Mouse (Mus musculus): ENCODE results near the gene Gm5244. TPM values are rescaled to one million over a fixed set of nuclear protein-coding genes. Genes with fewer than 3 reads are reported as not detected.

The Gm5244 gene
- total RNA-seq, 1 experiment from 2014 or later: 1.9 TPM

DNA sequence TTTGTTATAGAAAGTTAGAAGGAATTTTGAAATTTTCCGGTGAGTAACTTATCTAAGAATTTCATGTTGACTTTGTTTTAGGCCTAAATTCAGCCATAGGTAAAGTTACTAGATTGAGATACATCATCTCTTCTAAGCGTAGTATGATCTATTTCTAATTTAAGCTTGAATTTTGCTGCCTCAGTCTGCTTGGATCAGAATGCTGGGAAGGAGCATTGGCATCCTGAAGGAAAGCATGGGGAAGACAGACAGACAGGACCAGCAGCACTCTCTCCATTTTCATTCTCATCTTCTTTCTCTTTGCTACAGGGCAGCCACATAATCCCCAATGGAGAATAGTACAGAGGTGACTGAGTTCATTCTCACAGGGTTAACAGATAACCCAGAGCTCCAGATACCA lies 37.1 kb downstream of the Gm5244 start, which contains the start of gene Olfr1445:
Gene Olfr1445, plus strand, starts transcription at position 301 of the 400 bp plus-strand sequence.
- ATAC-seq (ENCODE audit: extremely low read depth, insufficient number of reproducible peaks, low FRiP score, poor library complexity, severe bottlenecking): no peak

DNA sequence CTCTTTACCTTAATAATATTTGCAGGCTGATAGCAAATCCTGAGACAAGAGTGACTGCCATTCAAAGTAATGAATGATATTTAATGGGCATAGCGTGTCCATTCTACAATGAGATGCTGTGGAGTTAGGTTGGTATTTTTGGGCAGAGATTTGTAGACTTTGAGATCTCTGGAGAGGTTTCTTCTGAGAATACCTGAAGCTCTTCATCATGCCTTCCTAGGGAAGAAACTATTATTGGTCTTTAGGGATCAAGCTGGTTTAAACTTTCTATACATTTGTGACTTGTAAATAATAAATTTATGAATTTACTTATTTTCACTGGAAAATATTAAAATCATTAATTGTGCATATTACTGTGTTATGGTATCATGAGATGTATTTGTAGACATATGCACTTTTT lies 46.9 kb downstream of the Gm5244 start, which contains the start of gene Olfr1446:
Gene Olfr1446, minus strand, starts transcription at position 101 of the 400 bp plus-strand sequence.
- ATAC-seq (ENCODE audit: extremely low read depth, insufficient number of reproducible peaks, low FRiP score, poor library complexity, severe bottlenecking): no peak

Other genes starting within 250 kb of the Gm5244 start
- gene Gm4952, start 246.7 kb upstream of the Gm5244 start, total RNA-seq (2017): not detected in 2 replicates
- gene Glyat, start 213.4 kb upstream of the Gm5244 start, total RNA-seq (2017): not detected in 2 replicates
- not detected in 2 replicates for gene Olfr1442, start 176.2 kb upstream of the Gm5244 start, total RNA-seq (2017)
- gene Olfr1443, start 168.6 kb upstream of the Gm5244 start, total RNA-seq (2017): not detected in 2 replicates
- gene Keg1, start 150.9 kb upstream of the Gm5244 start, total RNA-seq (2017): not detected in 2 replicates
- 1.4 and 2.2 TPM in 2 replicates for gene Cntf, start 81.0 kb upstream of the Gm5244 start, total RNA-seq (2017)
- 74.2 and 77.0 TPM in 2 replicates for gene Zfp91, start 50.6 kb upstream of the Gm5244 start, total RNA-seq (2017)
- gene Lpxn, start 50.5 kb upstream of the Gm5244 start, total RNA-seq (2017): 49.7 and 54.9 TPM in 2 replicates
- 0.61 TPM in 1 of 2 replicates, not detected in the other for gene Olfr1444, start 10.6 kb downstream of the Gm5244 start, total RNA-seq (2017)
- not detected in 2 replicates for gene Olfr1445, start 37.2 kb downstream of the Gm5244 start, total RNA-seq (2017)
- gene Olfr1446, start 46.8 kb downstream of the Gm5244 start, total RNA-seq (2017): not detected in 2 replicates
- not detected in 2 replicates for gene Olfr1447, start 57.1 kb downstream of the Gm5244 start, total RNA-seq (2017)
- not detected in 2 replicates for gene Olfr1448, start 77.7 kb downstream of the Gm5244 start, total RNA-seq (2017)
- 0.81 TPM in 1 of 2 replicates, not detected in the other for gene Olfr1449, start 84.2 kb downstream of the Gm5244 start, total RNA-seq (2017)
- 0.49 TPM in 1 of 2 replicates, not detected in the other for gene Olfr1450, start 103.6 kb downstream of the Gm5244 start, total RNA-seq (2017)
- not detected in 2 replicates for gene Olfr1451, start 148.3 kb downstream of the Gm5244 start, total RNA-seq (2017)
- not detected in 2 replicates for gene Olfr1453, start 181.6 kb downstream of the Gm5244 start, total RNA-seq (2017)
- gene Olfr1454, start 213.9 kb downstream of the Gm5244 start, total RNA-seq (2017): not detected in 2 replicates

Measured in neutrophil, adult 5-6 weeks (primary cell).